Mouse (Mus musculus) left cerebral cortex, postnatal 14 days (tissue): Measurements from ENCODE around the gene Rfc5. TPM values are rescaled to one million over a fixed set of nuclear protein-coding genes. Genes with fewer than 3 reads are reported as not detected.
"Not testable (repeated sequence)": the region's sequence is repeated elsewhere in the genome, so short reads cannot be mapped to it uniquely, and the experiment has no call there.

Source experiments
- DNase-seq, 2 experiments: peaks; one replicate each; pipeline ENCODE4 v3.0.0; 2021 to 2022; ENCODE audit warnings: low spot score in 2 of 2, mixed read lengths in 1 of 2
- intact Hi-C: fragments of 180-260 bp; cut with DNase I; formaldehyde crosslinking; loops from one replicate; pipeline ENCODE4 v1.15.1; 2025
- total RNA-seq, 2 experiments: library from RNA; stranded (reverse); gene quantifications; 2 replicates each; pipeline ENCODE4 v1.2.3; 2021

Rfc5 gene
- total RNA-seq, 2 experiments from 2014 or later: 20.2 to 25.5 TPM

DNA sequence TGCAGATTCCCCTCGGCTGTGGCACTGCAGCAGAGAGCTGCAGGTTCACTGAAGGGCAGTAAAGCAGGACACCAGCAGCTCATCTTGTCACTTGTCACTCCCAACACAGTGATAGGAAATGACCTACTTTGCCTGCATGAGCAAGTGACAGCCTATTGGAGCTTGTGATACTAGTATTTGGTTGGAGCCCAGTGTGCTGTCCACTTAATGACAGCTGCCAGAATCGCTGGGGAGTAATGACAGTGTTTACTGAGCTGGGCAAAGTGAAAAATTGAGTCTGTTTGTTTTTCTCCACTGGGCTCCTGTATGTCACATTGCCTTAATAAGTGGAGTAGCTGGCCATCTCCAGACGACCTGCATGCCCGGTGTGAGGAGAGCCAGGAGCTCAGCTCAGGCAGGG is 8.6 kb downstream of the Rfc5 start:
- intact Hi-C loops: loop anchor here (10.0 kb wide), 1 partner anchor 115 kb away; no protein-coding TSS in a partner anchor
- DNase-seq: no peak

DNA sequence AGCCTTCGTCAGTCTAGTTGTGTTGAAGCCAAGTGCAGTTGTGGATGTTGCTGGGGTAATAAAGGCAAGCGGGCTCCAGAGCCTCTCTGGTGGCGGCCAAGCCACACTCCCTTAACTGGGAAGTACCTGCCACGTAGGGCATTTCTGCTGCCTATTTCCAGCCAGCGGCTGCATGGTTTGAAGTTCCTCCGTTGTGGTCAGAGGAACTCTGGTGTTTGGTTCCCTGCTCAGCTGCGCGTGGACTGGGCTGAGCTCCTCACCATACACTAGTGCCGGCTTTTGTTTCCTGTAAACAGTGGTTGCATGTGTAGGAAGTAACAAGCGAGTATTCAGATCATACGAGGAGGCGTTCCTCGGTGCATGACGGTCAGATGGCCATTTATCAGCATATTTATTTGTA is 11.1 kb downstream of the Rfc5 start:
- intact Hi-C loops, DNase-seq: not testable (repeated sequence)

- peak; percentile 50 to 84 for DNase-seq
- intact Hi-C loops: no loop called here
Observed at GRCm38 (mm10) chr5:117376331-117376761, 12.5 kb downstream of the Rfc5 start.

- peak in 1 of 2 experiments; percentile 58 for DNase-seq
- intact Hi-C loops: no loop called here
Observed at GRCm38 (mm10) chr5:117374372-117375049, 14.3 kb downstream of the Rfc5 start.

DNA sequence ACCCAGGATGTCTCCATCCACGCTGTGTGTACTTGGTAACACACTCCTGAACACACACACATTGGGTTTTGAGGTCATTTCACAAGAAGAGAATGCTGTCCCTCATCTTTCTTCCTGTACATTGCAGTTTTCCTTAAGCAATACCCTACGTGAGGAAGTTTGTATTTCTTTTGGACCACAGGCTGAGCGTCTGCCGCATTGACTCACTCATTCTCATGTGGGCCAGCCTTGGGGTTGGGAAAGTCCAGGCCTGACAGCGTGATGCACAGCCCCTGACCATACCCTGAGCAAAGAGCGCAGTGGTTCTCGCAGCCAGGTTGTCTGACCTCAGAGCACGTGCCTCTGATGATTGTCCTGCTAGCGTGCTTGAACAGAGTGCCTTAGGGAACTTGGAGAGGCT is 15.4 kb downstream of the Rfc5 start:
- no peak for DNase-seq
- intact Hi-C loops: no loop called here

GRCm38 (mm10) chr5:117370592-117370991 is 18.3 kb downstream of the Rfc5 start:
- intact Hi-C loops: no loop called here
- DNase-seq: no peak

DNA sequence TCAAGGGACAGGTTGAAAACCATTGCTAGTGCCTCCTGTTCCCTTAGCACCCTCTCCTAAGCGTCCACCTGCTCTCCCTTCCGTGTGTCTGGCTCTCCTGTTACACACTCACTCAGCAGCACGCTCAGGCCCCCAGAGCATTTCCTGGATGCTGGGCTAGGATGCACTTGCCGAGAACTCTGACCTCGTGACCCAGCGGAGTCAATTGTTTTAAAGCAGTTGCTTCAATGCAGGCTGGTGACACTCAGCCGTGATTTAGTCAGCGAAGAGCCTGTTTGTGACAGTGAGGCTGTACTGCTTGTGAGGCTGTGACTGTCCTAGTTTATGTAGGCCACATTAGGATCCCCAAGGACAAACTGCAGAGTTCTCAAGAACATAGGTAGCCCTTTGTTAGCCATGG is 21.6 kb downstream of the Rfc5 start:
- intact Hi-C loops: loop anchor here (5.0 kb wide), 1 partner anchor 80 kb away; the partner anchor contains the start of gene Pebp1
- DNase-seq: no peak

- intact Hi-C loops: loop anchor here (5.0 kb wide), 1 partner anchor 79 kb away; the partner anchor contains the start of gene Pebp1
- DNase-seq: no peak
Observed at GRCm38 (mm10) chr5:117365904-117366561, 22.8 kb downstream of the Rfc5 start.

GRCm38 (mm10) chr5:117364821-117365220 is 24.0 kb downstream of the Rfc5 start:
- intact Hi-C loops: loop anchor here (5.0 kb wide), 1 partner anchor 78 kb away; the partner anchor contains the start of gene Pebp1

GRCm38 (mm10) chr5:117363066-117363782 is 25.6 kb downstream of the Rfc5 start:
- DNase-seq: no peak

More at GRCm38 (mm10) chr5:117364821-117365220, 24.0 kb downstream of the Rfc5 start:
- DNase-seq: no peak

DNA sequence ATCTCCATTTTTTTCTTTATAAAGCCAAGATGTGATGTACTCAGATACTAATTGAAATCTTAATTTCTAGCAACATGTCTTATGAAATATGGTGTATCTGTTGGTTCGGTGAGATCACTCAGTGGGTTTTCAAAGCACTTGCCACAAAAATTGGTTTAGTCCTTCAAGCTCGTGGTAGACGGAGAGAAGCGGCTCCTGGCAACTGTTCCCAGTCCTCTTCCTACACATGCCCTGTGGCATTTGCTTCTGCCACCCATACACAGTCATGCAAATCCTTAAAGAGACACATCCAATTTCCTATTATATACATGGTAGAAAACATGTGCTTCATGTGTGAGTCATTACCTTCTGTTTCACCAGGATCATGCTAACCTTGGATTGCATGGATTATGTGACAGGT is 27.3 kb downstream of the Rfc5 start:
- intact Hi-C loops: no loop called here
- peak in 1 of 2 experiments; percentile 63 for DNase-seq

More at GRCm38 (mm10) chr5:117363066-117363782, 25.6 kb downstream of the Rfc5 start:
- intact Hi-C loops: no loop called here

GRCm38 (mm10) chr5:117360631-117361541 is 28.0 kb downstream of the Rfc5 start:
- intact Hi-C loops: no loop called here
- DNase-seq: peak in 1 of 2 experiments; percentile 44

DNA sequence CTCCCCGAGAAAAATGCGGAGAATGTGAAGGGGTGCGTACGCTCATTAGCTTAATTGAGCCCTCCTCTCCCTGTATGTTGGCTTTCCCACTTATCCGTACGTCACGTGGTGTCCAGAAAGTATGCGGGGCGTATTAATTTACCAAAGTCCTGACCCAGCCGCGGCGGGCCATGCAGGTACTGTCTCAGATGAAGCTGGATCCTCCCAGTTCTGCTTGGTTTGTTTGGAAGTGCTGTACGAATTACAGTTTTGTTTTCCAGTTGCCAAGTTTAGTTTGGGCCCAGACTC is 28.7 kb downstream of the Rfc5 start:
- intact Hi-C loops: no loop called here

GRCm38 (mm10) chr5:117359497-117360227 is 29.2 kb downstream of the Rfc5 start:
- intact Hi-C loops: loop anchor here (5.0 kb wide), 3 partner anchors 42 to 242 kb away; partner anchors contain the start of genes Suds3 and Vsig10
- DNase-seq: no peak

More for the DNA sequence above, 28.7 kb downstream of the Rfc5 start:
- DNase-seq: no peak

- intact Hi-C loops: loop anchor here (5.0 kb wide), 3 partner anchors 41 to 241 kb away; partner anchors contain the start of genes Suds3 and Vsig10
- peak; percentile 89 to 96 for DNase-seq
Observed at GRCm38 (mm10) chr5:117358725-117359124, 30.1 kb downstream of the Rfc5 start.

DNA sequence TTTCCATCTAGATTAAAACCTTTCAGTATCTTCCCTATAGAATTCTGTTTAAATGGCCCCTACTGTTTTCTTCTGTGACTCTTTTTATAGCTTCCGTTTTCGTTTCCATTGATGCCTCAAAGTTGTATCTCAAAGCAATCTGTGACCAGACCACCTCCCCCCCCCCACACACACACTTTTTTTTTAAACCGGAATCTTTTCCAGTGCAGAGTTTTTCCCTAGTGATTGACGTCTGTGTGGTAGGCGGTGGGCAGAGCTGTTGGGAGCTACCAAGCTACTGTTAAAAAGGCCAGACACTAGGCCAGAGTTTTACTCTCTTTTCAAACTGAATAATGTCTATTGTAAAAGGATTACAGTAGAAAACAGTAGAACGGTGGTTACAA is 30.6 kb downstream of the Rfc5 start:
- intact Hi-C loops: loop anchor here (5.0 kb wide), 3 partner anchors 41 to 241 kb away; partner anchors contain the start of genes Suds3 and Vsig10

GRCm38 (mm10) chr5:117357478-117358247 is 31.2 kb downstream of the Rfc5 start:
- DNase-seq: peak in 1 of 2 experiments; percentile 27
- intact Hi-C loops: loop anchor here (5.0 kb wide), 3 partner anchors 40 to 240 kb away; partner anchors contain the start of genes Suds3 and Vsig10

More for the DNA sequence above, 30.6 kb downstream of the Rfc5 start:
- peak in 1 of 2 experiments; percentile 55 for DNase-seq
